Mouse (Mus musculus) hindbrain, embryonic 12.5 days (tissue): ENCODE results near the gene Mycbpap. TPM values are rescaled to one million over a fixed set of nuclear protein-coding genes. Genes with fewer than 3 reads are reported as not detected.

Experiments
- ATAC-seq: fragments of 200-750 bp; cut with Nextera tagmentation; 2 replicates; pipeline ENCODE4 v1.8.0; 2017; ENCODE audit warnings: moderate TSS enrichment; ENCODE audit not compliant: low FRiP score
- H3K27ac ChIP-seq: fragments of 300-500 bp; sonication (generic); 2 replicates; pipeline ENCODE4 v1.5.1; 2016; ENCODE audit warnings: mild to moderate bottlenecking
- H3K27me3 ChIP-seq: fragments of 300-500 bp; sonication (generic); 2 replicates; pipeline ENCODE4 v1.6.1; 2016; ENCODE audit warnings: mild to moderate bottlenecking
- H3K36me3 ChIP-seq: fragments of 300-500 bp; sonication (generic); 2 replicates; pipeline ENCODE4 v1.6.1; 2016; ENCODE audit warnings: mild to moderate bottlenecking
- H3K4me1 ChIP-seq: fragments of 300-500 bp; sonication (generic); 2 replicates; pipeline ENCODE4 v1.6.1; 2016
- H3K4me2 ChIP-seq: fragments of 300-500 bp; sonication (generic); replicated peaks from 2 replicates; pipeline ENCODE4 v1.6.1; 2016; ENCODE audit warnings: mild to moderate bottlenecking
- H3K4me3 ChIP-seq: fragments of 300-500 bp; sonication (generic); 2 replicates; pipeline ENCODE4 v1.5.1; 2016; ENCODE audit warnings: mild to moderate bottlenecking
- H3K9ac ChIP-seq: fragments of 300-500 bp; sonication (generic); 2 replicates; pipeline ENCODE4 v1.6.1; 2016; ENCODE audit warnings: mild to moderate bottlenecking, moderate library complexity
- H3K9me3 ChIP-seq: fragments of 300-500 bp; sonication (generic); replicated peaks from 2 replicates; pipeline ENCODE4 v1.6.1; 2016; ENCODE audit warnings: mild to moderate bottlenecking
- WGBS: fragments of 180-500 bp; shearing (Covaris S2); methylation state at CpG from one replicate; pipeline ENCODE4 v1.1.7; 2016; 5-methylcytosine and 5-hydroxymethylcytosine counted together
- polyA plus RNA-seq: library from polyadenylated mRNA; unstranded; fragments of >200 nt; fragmentation: Nextera tagmentation; extraction: Ambion mirVana; gene quantifications from 2 replicates; pipeline ENCODE4 v1.2.1, GENCODE M21; 2016

Mycbpap gene
- polyA plus RNA-seq, 1 experiment from 2014 or later, result 4.2 TPM

- no peaks in the 10 kb centered on the region for H3K36me3 ChIP-seq
- H3K27ac ChIP-seq, result peak within 1 kb of the TSS; percentile 85
- 5% methylated on average over 49 of the region's 49 CpGs for WGBS
- H3K9me3 ChIP-seq, result no peaks in the 10 kb centered on the region
- H3K4me1 ChIP-seq, result peaks cover 21% of the 10 kb centered on the region
- ATAC-seq, result peak; percentile 86
- H3K4me3 ChIP-seq, result peak within 1 kb of the TSS; percentile 60
- peak within 1 kb of the TSS; percentile 72 for H3K9ac ChIP-seq
- no peaks in the 10 kb centered on the region for H3K27me3 ChIP-seq
- H3K4me2 ChIP-seq, result peak within 1 kb of the TSS; percentile 94
Measured at GRCm38 (mm10) chr11:94548888-94549690, 27.5 kb upstream of the Mycbpap start, which contains the start of gene Rsad1. Rsad1 (minus strand) TSS chr11:94549255.

- H3K4me2 ChIP-seq, result peak overlapping the region; percentile 94
- peaks cover 21% of the 10 kb centered on the region for H3K4me1 ChIP-seq
- ATAC-seq, result peak; percentile 47
- WGBS, result 10% methylated on average over 24 of the region's 24 CpGs
- H3K36me3 ChIP-seq, result no peaks in the 10 kb centered on the region
- no peaks in the 10 kb centered on the region for H3K9me3 ChIP-seq
- H3K27ac ChIP-seq, result no peak overlapping the region
- no peaks in the 10 kb centered on the region for H3K27me3 ChIP-seq
- H3K4me3 ChIP-seq, result peak overlapping the region; percentile 60
- peak overlapping the region; percentile 72 for H3K9ac ChIP-seq
Measured at GRCm38 (mm10) chr11:94548041-94548784, 26.7 kb upstream of the Mycbpap start.

- WGBS, result 95% methylated on average over 6 of the region's 6 CpGs
- Histone ChIP-seq H3K4me2 (no peak overlapping the region), H3K36me3 (no peaks in the 10 kb centered on the region), H3K9me3 (no peaks in the 10 kb centered on the region), H3K4me3 (no peak overlapping the region), H3K9ac (no peak overlapping the region), H3K27ac (no peak overlapping the region), H3K4me1 (peaks cover 21% of the 10 kb centered on the region), H3K27me3 (no peaks in the 10 kb centered on the region)
- ATAC-seq, result no peak
Measured at GRCm38 (mm10) chr11:94547271-94547670, 25.7 kb upstream of the Mycbpap start.

- no peak overlapping the region for H3K4me2 ChIP-seq
- no peak overlapping the region for H3K4me3 ChIP-seq
- no peaks in the 10 kb centered on the region for H3K9me3 ChIP-seq
- no peak overlapping the region for H3K9ac ChIP-seq
- ATAC-seq, result no peak
- H3K4me1 ChIP-seq, result peaks cover 21% of the 10 kb centered on the region
- WGBS, result 97% methylated on average over 5 of the region's 5 CpGs
- H3K36me3 ChIP-seq, result no peaks in the 10 kb centered on the region
- H3K27ac ChIP-seq, result no peak overlapping the region
- H3K27me3 ChIP-seq, result no peaks in the 10 kb centered on the region
Measured at GRCm38 (mm10) chr11:94546381-94546780, 24.8 kb upstream of the Mycbpap start.

- Histone ChIP-seq H3K9ac (no peak overlapping the region; the same call in 1 of the 2 replicates), H3K4me1 (peaks cover 19% of the 10 kb centered on the region), H3K27ac (no peak overlapping the region), H3K36me3 (no peaks in the 10 kb centered on the region), H3K4me3 (no peak overlapping the region), H3K4me2 (peak overlapping the region; percentile 30), H3K27me3 (no peaks in the 10 kb centered on the region), H3K9me3 (no peaks in the 10 kb centered on the region)
- no peak for ATAC-seq
- 46% methylated on average over 18 of the region's 18 CpGs for WGBS
Measured at GRCm38 (mm10) chr11:94544422-94544821, 22.9 kb upstream of the Mycbpap start.

- Histone ChIP-seq H3K27me3 (no peaks in the 10 kb centered on the region), H3K27ac (no peak overlapping the region), H3K36me3 (no peaks in the 10 kb centered on the region), H3K4me3 (no peak overlapping the region), H3K4me2 (peak overlapping the region; percentile 30), H3K9ac (no peak overlapping the region), H3K4me1 (peaks cover 14% of the 10 kb centered on the region), H3K9me3 (no peaks in the 10 kb centered on the region)
- no peak for ATAC-seq
- WGBS, result 43% methylated on average over 9 of the region's 9 CpGs
Measured at GRCm38 (mm10) chr11:94543932-94544331, 22.4 kb upstream of the Mycbpap start.

- H3K9me3 ChIP-seq, result no peaks in the 10 kb centered on the region
- no peaks in the 10 kb centered on the region for H3K36me3 ChIP-seq
- no peak overlapping the region for H3K4me3 ChIP-seq
- H3K9ac ChIP-seq, result no peak overlapping the region
- H3K27ac ChIP-seq, result no peak overlapping the region
- H3K4me2 ChIP-seq, result no peak overlapping the region
- 87% methylated on average over 12 of the region's 12 CpGs for WGBS
- no peak for ATAC-seq
- peaks cover 11% of the 10 kb centered on the region for H3K4me1 ChIP-seq
- H3K27me3 ChIP-seq, result no peaks in the 10 kb centered on the region
Measured at GRCm38 (mm10) chr11:94543344-94543743, 21.8 kb upstream of the Mycbpap start.

GRCm38 (mm10) chr11:94542400-94542799 lies 20.9 kb upstream of the Mycbpap start:
- Histone ChIP-seq H3K9me3 (no peaks in the 10 kb centered on the region), H3K4me3 (no peak overlapping the region), H3K27ac (no peak overlapping the region), H3K36me3 (no peaks in the 10 kb centered on the region), H3K9ac (no peak overlapping the region), H3K4me2 (no peak overlapping the region), H3K27me3 (no peaks in the 10 kb centered on the region), H3K4me1 (peaks cover 8% of the 10 kb centered on the region; the same call in 1 of the 2 replicates)
- 88% methylated on average over 4 of the region's 4 CpGs for WGBS
- no peak for ATAC-seq

GRCm38 (mm10) chr11:94539761-94540160 lies 18.2 kb upstream of the Mycbpap start:
- Histone ChIP-seq H3K27me3 (no peaks in the 10 kb centered on the region), H3K4me1 (peaks cover 6% of the 10 kb centered on the region; the same call in 1 of the 2 replicates), H3K9ac (no peak overlapping the region), H3K4me2 (no peak overlapping the region), H3K27ac (no peak overlapping the region), H3K36me3 (no peaks in the 10 kb centered on the region), H3K9me3 (no peaks in the 10 kb centered on the region), H3K4me3 (no peak overlapping the region)
- no peak for ATAC-seq
- 81% methylated on average over 7 of the region's 7 CpGs for WGBS

GRCm38 (mm10) chr11:94538733-94539292 lies 17.3 kb upstream of the Mycbpap start:
- 62% methylated on average over 8 of the region's 8 CpGs for WGBS
- Histone ChIP-seq H3K9ac (no peak overlapping the region), H3K9me3 (no peaks in the 10 kb centered on the region)

GRCm38 (mm10) chr11:94533171-94533570 lies 11.6 kb upstream of the Mycbpap start:
- no peaks in the 10 kb centered on the region for H3K36me3 ChIP-seq
- no peak overlapping the region for H3K9ac ChIP-seq
- no peaks in the 10 kb centered on the region for H3K27me3 ChIP-seq
- H3K4me3 ChIP-seq, result no peak overlapping the region
- ATAC-seq, result no peak
- H3K27ac ChIP-seq, result no peak overlapping the region
- H3K4me2 ChIP-seq, result no peak overlapping the region
- no peaks in the 10 kb centered on the region for H3K4me1 ChIP-seq
- no peaks in the 10 kb centered on the region for H3K9me3 ChIP-seq
- WGBS, result 72% methylated on average over 8 of the region's 8 CpGs

More at GRCm38 (mm10) chr11:94538733-94539292, 17.3 kb upstream of the Mycbpap start:
- H3K4me3 ChIP-seq, result no peak overlapping the region
- H3K27me3 ChIP-seq, result no peaks in the 10 kb centered on the region
- H3K27ac ChIP-seq, result no peak overlapping the region
- H3K4me1 ChIP-seq, result no peaks in the 10 kb centered on the region
- H3K36me3 ChIP-seq, result no peaks in the 10 kb centered on the region
- ATAC-seq, result no peak
- no peak overlapping the region for H3K4me2 ChIP-seq

- Histone ChIP-seq H3K27ac (no peak overlapping the region), H3K36me3 (no peaks in the 10 kb centered on the region), H3K27me3 (no peaks in the 10 kb centered on the region), H3K9me3 (no peaks in the 10 kb centered on the region), H3K4me3 (no peak overlapping the region), H3K4me1 (peaks cover 8% of the 10 kb centered on the region), H3K9ac (no peak overlapping the region), H3K4me2 (no peak overlapping the region)
- 54% methylated on average over 3 of the region's 3 CpGs for WGBS
- ATAC-seq, result no peak
Measured at GRCm38 (mm10) chr11:94528879-94529278, 7.3 kb upstream of the Mycbpap start.
